Mouse (Mus musculus): ENCODE measurements around the gene Chchd3.

Gene Chchd3

GRCm38 (mm10) chr6:32936365-32936764 is 123.7 kb downstream of the Chchd3 start:
- DNase-seq (ENCODE audit: low spot score in 2 of 2), result no peak

DNA sequence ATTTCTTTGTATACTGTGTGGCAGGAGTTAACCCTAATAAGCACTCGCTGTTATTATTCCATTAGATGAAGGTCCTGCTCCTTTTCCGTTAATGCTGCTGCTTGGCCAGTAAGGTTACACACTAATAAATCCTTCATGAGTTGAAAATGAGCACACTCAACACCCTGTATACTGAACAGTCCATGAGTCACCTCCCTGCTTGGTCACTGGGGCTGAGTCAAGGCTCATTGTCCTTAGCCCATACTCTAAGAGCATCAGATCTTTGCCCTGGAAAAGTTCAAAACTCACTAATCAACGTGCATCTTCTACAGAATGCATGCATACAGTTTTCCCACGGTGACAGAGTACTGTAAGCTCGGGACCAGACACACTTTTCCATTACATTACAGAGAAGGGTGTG is 124.5 kb downstream of the Chchd3 start:
- no peak for DNase-seq (ENCODE audit: low spot score in 2 of 2)

- DNase-seq (ENCODE audit: low spot score in 2 of 2), result no peak
Measured at GRCm38 (mm10) chr6:32931106-32931770, 128.8 kb downstream of the Chchd3 start.

- DNase-seq (ENCODE audit: low spot score in 2 of 2), result no peak
Measured at GRCm38 (mm10) chr6:32922391-32922790, 137.7 kb downstream of the Chchd3 start.

- peak; percentile 42 to 56 for DNase-seq (ENCODE audit: low spot score in 2 of 2)
Measured at GRCm38 (mm10) chr6:32920091-32920490, 140.0 kb downstream of the Chchd3 start.

DNA sequence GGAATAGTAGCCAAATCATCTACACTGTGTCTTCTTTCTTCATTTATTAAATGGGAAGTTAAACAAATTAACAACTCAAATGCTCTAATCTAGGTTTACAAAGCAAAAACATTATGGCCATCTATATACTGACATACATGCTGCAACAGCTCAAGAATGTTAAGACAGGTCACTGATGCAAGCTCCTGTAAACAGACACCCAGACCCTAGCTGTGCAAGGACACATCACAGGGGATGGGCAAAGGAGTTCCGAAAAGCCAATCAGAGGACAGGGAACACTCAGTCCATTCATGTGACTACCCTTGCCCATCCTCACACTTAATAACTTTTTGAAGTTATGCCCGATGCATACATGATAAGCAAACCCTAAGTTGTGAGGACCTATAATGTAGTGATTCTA is 149.4 kb downstream of the Chchd3 start:
- DNase-seq (ENCODE audit: low spot score in 2 of 2), result no peak

DNA sequence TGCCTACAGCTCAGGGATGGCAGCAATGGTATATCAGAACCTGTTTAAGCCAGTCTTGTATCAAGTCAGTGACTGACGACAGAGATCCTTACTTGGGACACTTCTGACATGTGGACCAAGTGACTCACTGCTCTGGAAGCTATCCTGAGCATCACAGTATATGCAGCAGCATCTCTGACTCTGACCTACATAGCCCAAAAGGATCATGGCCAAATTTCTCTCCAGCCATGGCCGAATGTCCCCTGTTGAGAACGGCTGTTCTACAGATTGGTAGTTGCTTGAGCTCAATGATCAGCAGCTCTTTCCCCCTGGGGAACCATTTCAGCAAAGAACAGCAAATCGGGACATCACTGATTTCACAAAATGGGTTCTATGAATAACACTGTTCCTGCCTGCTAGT is 161.0 kb downstream of the Chchd3 start:
- DNase-seq (ENCODE audit: low spot score in 2 of 2), result no peak

GRCm38 (mm10) chr6:32894100-32894499 is 166.0 kb downstream of the Chchd3 start:
- no peak for DNase-seq (ENCODE audit: low spot score in 2 of 2)

GRCm38 (mm10) chr6:32890726-32891125 is 169.3 kb downstream of the Chchd3 start:
- no peak for DNase-seq (ENCODE audit: low spot score in 2 of 2)

GRCm38 (mm10) chr6:32888894-32889529 is 171.0 kb downstream of the Chchd3 start:
- DNase-seq (ENCODE audit: low spot score in 2 of 2), result no peak

- peak; percentile 67 to 69 for DNase-seq (ENCODE audit: low spot score in 2 of 2)
Measured at GRCm38 (mm10) chr6:32878586-32878985, 181.5 kb downstream of the Chchd3 start.

GRCm38 (mm10) chr6:32874176-32874575 is 185.9 kb downstream of the Chchd3 start:
- peak in 1 of 2 experiments; percentile 23 for DNase-seq (ENCODE audit: low spot score in 2 of 2)

- DNase-seq (ENCODE audit: low spot score in 2 of 2), result no peak
Measured at GRCm38 (mm10) chr6:32872805-32873204, 187.3 kb downstream of the Chchd3 start.

- DNase-seq (ENCODE audit: low spot score in 2 of 2), result no peak
Measured at GRCm38 (mm10) chr6:32850960-32851359, 209.1 kb downstream of the Chchd3 start.

GRCm38 (mm10) chr6:32848974-32849373 is 211.1 kb downstream of the Chchd3 start:
- no peak for DNase-seq (ENCODE audit: low spot score in 2 of 2)

GRCm38 (mm10) chr6:32845463-32845862 is 214.6 kb downstream of the Chchd3 start:
- DNase-seq (ENCODE audit: low spot score in 2 of 2), result no peak

GRCm38 (mm10) chr6:32837939-32838301 is 222.1 kb downstream of the Chchd3 start:
- peak; percentile 25 to 40 for DNase-seq (ENCODE audit: low spot score in 2 of 2)

DNA sequence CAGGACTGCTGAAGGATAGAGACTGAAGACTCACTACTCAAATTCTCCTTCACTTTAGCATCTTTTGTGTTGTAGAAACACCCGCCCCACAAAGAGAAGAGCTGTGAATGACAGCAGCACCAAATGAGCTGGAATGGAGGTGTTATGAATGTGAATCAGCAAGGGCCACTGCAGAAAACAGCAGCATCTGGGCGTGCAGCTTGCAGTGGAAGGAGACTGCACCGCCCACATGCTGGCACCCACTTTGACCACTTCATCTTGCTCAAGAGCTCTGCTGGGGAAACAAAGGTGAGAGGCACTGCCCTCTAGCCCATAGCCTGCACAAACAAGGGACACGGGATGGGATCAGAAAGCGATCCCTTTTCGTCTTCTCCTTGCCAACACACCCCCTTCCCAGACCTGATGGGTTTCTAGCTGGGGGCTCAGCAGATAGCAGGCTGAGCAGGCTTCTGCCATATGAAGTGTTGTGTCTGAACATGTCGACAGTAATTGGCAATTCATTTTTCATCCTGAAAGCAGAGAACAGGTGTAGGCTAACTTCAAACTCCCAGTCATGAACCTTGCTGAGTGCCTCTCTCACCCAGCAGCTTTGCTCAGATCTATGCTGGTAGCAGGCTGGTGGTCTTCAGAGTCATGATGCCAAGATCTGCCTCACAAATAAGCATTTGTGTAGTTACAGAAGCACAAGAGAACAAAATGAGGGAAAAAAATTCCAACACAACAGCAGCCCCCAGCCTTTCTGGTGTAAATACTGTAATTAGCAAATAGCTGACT is 222.7 kb downstream of the Chchd3 start:
- DNase-seq (ENCODE audit: low spot score in 2 of 2), result peak; percentile 29 to 35

GRCm38 (mm10) chr6:32823856-32824620 is 236.0 kb downstream of the Chchd3 start:
- DNase-seq (ENCODE audit: low spot score in 2 of 2), result no peak

- no peak for DNase-seq (ENCODE audit: low spot score in 2 of 2)
Measured at GRCm38 (mm10) chr6:32818961-32819360, 241.1 kb downstream of the Chchd3 start.

- no peak for DNase-seq (ENCODE audit: low spot score in 2 of 2)
Measured at GRCm38 (mm10) chr6:32808796-32809195, 251.3 kb downstream of the Chchd3 start.

DNA sequence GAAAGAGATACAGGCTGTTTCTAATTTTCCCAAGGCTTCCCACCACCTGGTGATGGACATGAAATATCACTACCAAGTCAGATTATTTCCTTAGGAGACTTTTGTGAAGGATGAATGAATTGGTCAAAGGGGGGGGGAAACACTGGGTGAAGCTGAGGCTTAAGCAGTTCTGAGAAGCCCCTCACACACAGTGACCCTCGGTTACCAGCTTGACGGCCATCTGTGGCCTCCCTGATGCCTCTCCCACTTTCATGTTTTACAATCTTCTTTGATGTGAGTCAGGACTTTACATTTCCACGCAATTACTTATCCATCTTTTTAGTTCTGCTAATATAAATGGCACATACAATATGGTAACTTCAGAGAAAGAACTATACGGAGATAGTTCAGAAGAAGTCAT is 252.3 kb downstream of the Chchd3 start:
- DNase-seq (ENCODE audit: low spot score in 2 of 2), result no peak
